11 mouse cellular contexts compared by ENCODE assay signal in genomic region chr11:96251480-96252031, GRCm38 (mm10). TPM values are rescaled to one million over a fixed set of nuclear protein-coding genes. Genes with fewer than 3 reads are reported as not detected.
A peak's percentile ranks its signal among the peaks of the same experiment; 100 is the strongest.
DNase-seq lines count a peak whose midpoint lies in the region; ATAC-seq and TF ChIP-seq lines count a peak whose summit lies in the region.
"Had no signal": no experiment of that assay in that cellular context is flagged by ENCODE, and none has a peak within 500 bp of the region (broad histone marks: within the 10 kb centered on the region; RNA-seq: fewer than 3 reads in every experiment).

No protein-coding gene starts in this region.

- intact Hi-C loops in heart, postnatal 36 days (cut with DNase I), result no loop called here
- intact Hi-C loops in left cerebral cortex, postnatal 4 days (cut with DNase I), result no loop called here

- TF ChIP-seq CTCF in kidney, adult 2 months (conservative IDR thresholded peaks at IDR 0.05; ENCODE audit: insufficient read depth, insufficient read length, low read depth, low read length), result no peak

- H3K4me1 ChIP-seq in heart, embryonic 12.5 days (replicated peaks), result peaks cover 3% of the 10 kb centered on the region; the same call in 1 of the 2 replicates
- H3K4me1 ChIP-seq in kidney, adult 2 months (ENCODE audit: control insufficient read depth, insufficient read depth, low read length), result peaks cover 18% of the 10 kb centered on the region
- peaks cover 20% of the 10 kb centered on the region for H3K4me1 ChIP-seq in neural tube, embryonic 11.5 days (ENCODE audit: control insufficient read depth, insufficient read depth, low read length)

- H3K9ac ChIP-seq in heart, embryonic 12.5 days, result no peak overlapping the region
- H3K9ac ChIP-seq in neural tube, embryonic 11.5 days (ENCODE audit: low read length), result peak overlapping the region; percentile 84

- H3K27ac ChIP-seq in heart, embryonic 12.5 days (ENCODE audit: poor library complexity, severe bottlenecking), result no peak overlapping the region
- H3K27ac ChIP-seq in kidney, adult 2 months (ENCODE audit: insufficient read depth, low read depth, low read length), result peak overlapping the region; percentile 98
- H3K27ac ChIP-seq in neural tube, embryonic 11.5 days (ENCODE audit: low read depth, low read length), result peak overlapping the region; percentile 76

- peak overlapping the region; percentile 22 for H3K4me2 ChIP-seq in heart, embryonic 12.5 days
- H3K4me2 ChIP-seq in neural tube, embryonic 11.5 days (ENCODE audit: low read depth), result peak overlapping the region; percentile 41

- no peak for DNase-seq in heart, postnatal 36 days
- DNase-seq in adrenal gland, adult 8-10 months, result peak; percentile 42
- peak; percentile 70 for DNase-seq in kidney, adult 2 months
- peak; percentile 24 for DNase-seq in neural tube, embryonic 11.5 days (ENCODE audit: low spot score)
- no peak for DNase-seq in layer of hippocampus, adult 8-10 months (ENCODE audit: low spot score in 2 of 2)
- DNase-seq in urinary bladder, postnatal 10 days (ENCODE audit: low spot score), result no peak
- DNase-seq in left cerebral cortex, postnatal 4 days, result no peak

- H3K27me3 ChIP-seq in heart, embryonic 12.5 days (replicated peaks), result peaks cover 100% of the 10 kb centered on the region
- no peaks in the 10 kb centered on the region for H3K27me3 ChIP-seq in kidney, adult 2 months (replicated peaks; ENCODE audit: control insufficient read depth, insufficient read depth, low read length)
- peaks cover 59% of the 10 kb centered on the region for H3K27me3 ChIP-seq in neural tube, embryonic 11.5 days (ENCODE audit: control insufficient read depth, insufficient read depth, low read length)

- peak overlapping the region; percentile 7; the same call in 1 of the 2 replicates for H3K4me3 ChIP-seq in heart, embryonic 12.5 days
- peak overlapping the region; percentile 85 for H3K4me3 ChIP-seq in kidney, adult 2 months (ENCODE audit: insufficient read depth, low read depth, low read length)
- H3K4me3 ChIP-seq in neural tube, embryonic 11.5 days (ENCODE audit: low read depth, low read length), result peak overlapping the region; percentile 57

- ATAC-seq in heart, embryonic 12.5 days (ENCODE audit: insufficient number of reproducible peaks, low FRiP score), result no peak
- peak; percentile 31; the same call in 1 of the 2 replicates for ATAC-seq in neural tube, embryonic 11.5 days (ENCODE audit: insufficient read depth, low FRiP score, low TSS enrichment)

- H3K9me3 ChIP-seq in heart, embryonic 12.5 days (replicated peaks), result no peaks in the 10 kb centered on the region
- no peaks in the 10 kb centered on the region for H3K9me3 ChIP-seq in neural tube, embryonic 11.5 days (ENCODE audit: control insufficient read depth, low read length)

- no peaks in the 10 kb centered on the region for H3K36me3 ChIP-seq in heart, embryonic 12.5 days
- no peaks in the 10 kb centered on the region for H3K36me3 ChIP-seq in kidney, adult 2 months (ENCODE audit: control insufficient read depth, insufficient read depth, low read length)
- no peaks in the 10 kb centered on the region for H3K36me3 ChIP-seq in neural tube, embryonic 11.5 days (ENCODE audit: control insufficient read depth, insufficient read depth, low read length)

- no peak for TF ChIP-seq POLR2A in kidney, adult 2 months (IDR thresholded peaks at IDR 0.05; ENCODE audit: low read depth, low read length)

- under 1% methylated on average over 46 of the region's 46 CpGs for WGBS in heart, embryonic 12.5 days
- WGBS in kidney, adult 2 months, result 3% methylated on average over 46 of the region's 46 CpGs
- WGBS in neural tube, embryonic 11.5 days, result under 1% methylated on average over 46 of the region's 46 CpGs

RNA-seq across cellular contexts. Expression of gene Hoxb9, which starts 19.7 kb away (rescaled TPM):
- 0.06 TPM in 1 of 2 replicates, not detected in the other for polyA plus RNA-seq in heart, embryonic 12.5 days (2016; fragmentation: Nextera tagmentation; extraction: Ambion mirVana)
- total RNA-seq in heart, postnatal 36 days (2021), result not detected
- total RNA-seq in adrenal gland, adult 8-10 months (2022), result 100 to 1,000 TPM; 157 to 250 (median 226) TPM
- polyA plus RNA-seq in kidney, adult 2 months (2012; rRNA removed), result 27.8 and 29.6 TPM in 2 replicates
- polyA plus RNA-seq in neural tube, embryonic 11.5 days (2014; fragmentation: Nextera tagmentation; extraction: Ambion mirVana), result 60.7 and 67.9 TPM in 2 replicates
- total RNA-seq in layer of hippocampus, adult 8-10 months (2022), result not detected
- total RNA-seq in left cerebral cortex, postnatal 4 days (2021), result not detected
- polyA plus RNA-seq: heart, postnatal 0 days had no signal

RNA-seq across cellular contexts. Expression of gene Hoxb8, which starts 30.1 kb away (rescaled TPM):
- 0.06 TPM in 1 of 2 replicates, not detected in the other for polyA plus RNA-seq in heart, embryonic 12.5 days (2016; fragmentation: Nextera tagmentation; extraction: Ambion mirVana)
- total RNA-seq in heart, postnatal 36 days (2021), result not detected
- 10 to 100 TPM; 50.4 to 99.8 (median 83.6) TPM for total RNA-seq in adrenal gland, adult 8-10 months (2022)
- 51.7 and 69.9 TPM in 2 replicates for polyA plus RNA-seq in kidney, adult 2 months (2012; rRNA removed)
- 27.9 and 28.2 TPM in 2 replicates for polyA plus RNA-seq in neural tube, embryonic 11.5 days (2014; fragmentation: Nextera tagmentation; extraction: Ambion mirVana)
- not detected for total RNA-seq in layer of hippocampus, adult 8-10 months (2022)
- not detected for total RNA-seq in left cerebral cortex, postnatal 4 days (2021)
- total RNA-seq: left cerebral cortex, adult 8-10 months had no signal
- polyA plus RNA-seq: embryonic facial prominence, embryonic 14.5 days; heart, postnatal 0 days had no signal

RNA-seq across cellular contexts. Expression of gene Hoxb7, which starts 34.9 kb away (rescaled TPM):
- 0.14 and 0.22 TPM in 2 replicates for polyA plus RNA-seq in heart, embryonic 12.5 days (2016; fragmentation: Nextera tagmentation; extraction: Ambion mirVana)
- not detected for total RNA-seq in heart, postnatal 36 days (2021)
- 10 to 100 TPM; 44.6 to 62.9 (median 53.0) TPM for total RNA-seq in adrenal gland, adult 8-10 months (2022)
- 15.5 and 16.5 TPM in 2 replicates for polyA plus RNA-seq in kidney, adult 2 months (2012; rRNA removed)
- 65.5 and 65.9 TPM in 2 replicates for polyA plus RNA-seq in neural tube, embryonic 11.5 days (2014; fragmentation: Nextera tagmentation; extraction: Ambion mirVana)
- total RNA-seq in layer of hippocampus, adult 8-10 months (2022), result not detected
- total RNA-seq in left cerebral cortex, postnatal 4 days (2021), result not detected
- total RNA-seq: left cerebral cortex, adult 8-10 months had no signal

RNA-seq across cellular contexts. Expression of gene Hoxb6, which starts 40.7 kb away (rescaled TPM):
- polyA plus RNA-seq in heart, embryonic 12.5 days (2016; fragmentation: Nextera tagmentation; extraction: Ambion mirVana), result 0.62 TPM in 1 of 2 replicates, not detected in the other
- not detected for total RNA-seq in heart, postnatal 36 days (2021)
- 10 to 100 TPM; 56.4 to 77.8 (median 59.5) TPM for total RNA-seq in adrenal gland, adult 8-10 months (2022)
- polyA plus RNA-seq in kidney, adult 2 months (2012; rRNA removed), result 62.7 and 67.9 TPM in 2 replicates
- 81.4 and 87.2 TPM in 2 replicates for polyA plus RNA-seq in neural tube, embryonic 11.5 days (2014; fragmentation: Nextera tagmentation; extraction: Ambion mirVana)
- not detected for total RNA-seq in layer of hippocampus, adult 8-10 months (2022)
- not detected for total RNA-seq in left cerebral cortex, postnatal 4 days (2021)
- total RNA-seq: left cerebral cortex, adult 8-10 months had no signal
- polyA plus RNA-seq: heart, postnatal 0 days had no signal

RNA-seq across cellular contexts. Expression of gene Hoxb5, which starts 51.6 kb away (rescaled TPM):
- 0.14 and 1.9 TPM in 2 replicates for polyA plus RNA-seq in heart, embryonic 12.5 days (2016; fragmentation: Nextera tagmentation; extraction: Ambion mirVana)
- total RNA-seq in heart, postnatal 36 days (2021), result under 1 TPM; 0.19 to 0.22 TPM
- 10 to 100 TPM; 25.2 to 38.3 (median 26.7) TPM for total RNA-seq in adrenal gland, adult 8-10 months (2022)
- polyA plus RNA-seq in kidney, adult 2 months (2012; rRNA removed), result 7.7 and 8.4 TPM in 2 replicates
- 49.0 and 49.1 TPM in 2 replicates for polyA plus RNA-seq in neural tube, embryonic 11.5 days (2014; fragmentation: Nextera tagmentation; extraction: Ambion mirVana)
- not detected for total RNA-seq in layer of hippocampus, adult 8-10 months (2022)
- not detected for total RNA-seq in left cerebral cortex, postnatal 4 days (2021)
- total RNA-seq: left cerebral cortex, adult 8-10 months had no signal

Comparison
In these comparisons a context has a peak if more than half of its experiments do, and no peak if none do; other contexts are left out.
1. H3K4me3 ChIP-seq: peak in every context shown above with its lines; median percentile 85 in kidney, adult 2 months; 57 in neural tube, embryonic 11.5 days; 7 in heart, embryonic 12.5 days.
2. DNase-seq: peak in adrenal gland, adult 8-10 months (single experiment), kidney, adult 2 months (single experiment) and neural tube, embryonic 11.5 days (single experiment); none in heart, postnatal 36 days (0 of 2), layer of hippocampus, adult 8-10 months (0 of 2), urinary bladder, postnatal 10 days (single experiment) and left cerebral cortex, postnatal 4 days (single experiment).
3. RNA of gene Hoxb9, which starts 19.7 kb away (total RNA-seq): 157 to 250 TPM in adrenal gland, adult 8-10 months; not detected in heart, postnatal 36 days, not detected in layer of hippocampus, adult 8-10 months and not detected in left cerebral cortex, postnatal 4 days; every median in the first group is over 100 times any median in the second.
4. RNA of gene Hoxb8, which starts 30.1 kb away (total RNA-seq): 50.4 to 99.8 TPM in adrenal gland, adult 8-10 months; not detected in heart, postnatal 36 days, not detected in layer of hippocampus, adult 8-10 months and not detected in left cerebral cortex, postnatal 4 days; every median in the first group is over 10 times any median in the second.
5. RNA of gene Hoxb7, which starts 34.9 kb away (total RNA-seq): 44.6 to 62.9 TPM in adrenal gland, adult 8-10 months; not detected in heart, postnatal 36 days, not detected in layer of hippocampus, adult 8-10 months and not detected in left cerebral cortex, postnatal 4 days; every median in the first group is over 10 times any median in the second.